Mouse (Mus musculus) heart, embryonic 13.5 days (tissue): Measurements from ENCODE around the gene 1700013G24Rik. TPM values are rescaled to one million over a fixed set of nuclear protein-coding genes. Genes with fewer than 3 reads are reported as not detected.

Experiments
- ATAC-seq: fragments of 200-750 bp; cut with Nextera tagmentation; 2 replicates; pipeline ENCODE4 v1.8.0; 2017; ENCODE audit warnings: moderate TSS enrichment; ENCODE audit not compliant: insufficient number of reproducible peaks, low FRiP score, low TSS enrichment; ENCODE audit errors: extremely low read depth
- H3K27ac ChIP-seq: fragments of 300-500 bp; sonication (generic); replicated peaks from 2 replicates; pipeline ENCODE4 v1.5.1; 2015; ENCODE audit warnings: moderate library complexity, mild to moderate bottlenecking, inconsistent platforms
- H3K27me3 ChIP-seq: fragments of 300-500 bp; sonication (generic); replicated peaks from 2 replicates; pipeline ENCODE4 v1.6.1; 2015; ENCODE audit warnings: mild to moderate bottlenecking, inconsistent platforms
- H3K36me3 ChIP-seq: fragments of 300-500 bp; sonication (generic); 2 replicates; pipeline ENCODE4 v1.6.1; 2015; ENCODE audit warnings: mild to moderate bottlenecking, inconsistent platforms
- H3K4me1 ChIP-seq: fragments of 300-500 bp; sonication (generic); 2 replicates; pipeline ENCODE4 v1.6.1; 2015; ENCODE audit warnings: inconsistent platforms
- H3K4me2 ChIP-seq: fragments of 300-500 bp; sonication (generic); 2 replicates; pipeline ENCODE4 v1.6.1; 2015; ENCODE audit warnings: inconsistent platforms, mild to moderate bottlenecking, moderate library complexity
- H3K4me3 ChIP-seq: fragments of 300-500 bp; sonication (generic); 2 replicates; pipeline ENCODE4 v1.5.1; 2015; ENCODE audit warnings: moderate library complexity, mild to moderate bottlenecking, inconsistent platforms
- H3K9ac ChIP-seq: fragments of 300-500 bp; sonication (generic); 2 replicates; pipeline ENCODE4 v1.6.1; 2015; ENCODE audit warnings: inconsistent platforms, mild to moderate bottlenecking, moderate library complexity
- H3K9me3 ChIP-seq: fragments of 300-500 bp; sonication (generic); 2 replicates; pipeline ENCODE4 v1.6.1; 2016; ENCODE audit warnings: inconsistent platforms
- WGBS: fragments of 180-500 bp; shearing (Covaris S2); methylation state at CpG from one replicate; pipeline ENCODE4 v1.1.7; 2015; ENCODE audit warnings: mixed read lengths; 5-methylcytosine and 5-hydroxymethylcytosine counted together
- polyA plus RNA-seq: library from polyadenylated mRNA; unstranded; fragments of >200 nt; fragmentation: Nextera tagmentation; extraction: Ambion mirVana; gene quantifications from 2 replicates; pipeline ENCODE4 v1.2.1, GENCODE M21; 2015

The 1700013G24Rik gene
- polyA plus RNA-seq, 1 experiment from 2014 or later, result not detected

GRCm38 (mm10) chr4:137441332-137441731 is 11.8 kb upstream of the 1700013G24Rik start:
- no peak overlapping the region for H3K4me2 ChIP-seq
- no peak for ATAC-seq
- H3K4me3 ChIP-seq, result no peak overlapping the region
- H3K9ac ChIP-seq, result no peak overlapping the region
- no peaks in the 10 kb centered on the region for H3K36me3 ChIP-seq
- H3K4me1 ChIP-seq, result peaks cover 7% of the 10 kb centered on the region; the same call in 1 of the 2 replicates
- no peak overlapping the region for H3K27ac ChIP-seq
- 0 out of 2 replicates have a peak, but pooled peaks cover 4% of the 10 kb centered on the region for H3K9me3 ChIP-seq
- 80% methylated on average over 4 of the region's 4 CpGs for WGBS
- H3K27me3 ChIP-seq, result no peaks in the 10 kb centered on the region

- H3K27ac ChIP-seq, result no peak overlapping the region
- no peaks in the 10 kb centered on the region for H3K27me3 ChIP-seq
- no peak overlapping the region for H3K4me3 ChIP-seq
- H3K36me3 ChIP-seq, result no peaks in the 10 kb centered on the region
- peaks cover 13% of the 10 kb centered on the region for H3K4me1 ChIP-seq
- peak overlapping the region; percentile 47; the same call in 1 of the 2 replicates for H3K4me2 ChIP-seq
- 22% methylated on average over 5 of the region's 5 CpGs for WGBS
- no peak for ATAC-seq
- H3K9me3 ChIP-seq, result 0 out of 2 replicates have a peak, but pooled peaks cover 4% of the 10 kb centered on the region
- no peak overlapping the region for H3K9ac ChIP-seq
Measured at GRCm38 (mm10) chr4:137443625-137444024, 9.5 kb upstream of the 1700013G24Rik start.

- Histone ChIP-seq H3K27me3 (no peaks in the 10 kb centered on the region), H3K4me3 (no peak overlapping the region), H3K4me1 (peaks cover 28% of the 10 kb centered on the region), H3K27ac (no peak overlapping the region), H3K4me2 (no peak overlapping the region), H3K36me3 (no peaks in the 10 kb centered on the region), H3K9me3 (0 out of 2 replicates have a peak, but pooled peaks cover 4% of the 10 kb centered on the region), H3K9ac (no peak overlapping the region)
- 84% methylated on average over 4 of the region's 4 CpGs for WGBS
- no peak for ATAC-seq
Measured at GRCm38 (mm10) chr4:137445881-137446280, 7.2 kb upstream of the 1700013G24Rik start.

GRCm38 (mm10) chr4:137447363-137448196 is 5.5 kb upstream of the 1700013G24Rik start:
- no peak overlapping the region; the same call in 1 of the 2 replicates for H3K4me2 ChIP-seq
- H3K36me3 ChIP-seq, result no peaks in the 10 kb centered on the region
- H3K27ac ChIP-seq, result peak overlapping the region; percentile 59

GRCm38 (mm10) chr4:137448197-137448596 is 4.9 kb upstream of the 1700013G24Rik start:
- Histone ChIP-seq H3K9ac (peak overlapping the region; percentile 24), H3K27ac (peak overlapping the region; percentile 59), H3K4me2 (no peak overlapping the region; the same call in 1 of the 2 replicates), H3K4me3 (no peak overlapping the region), H3K4me1 (peaks cover 29% of the 10 kb centered on the region), H3K9me3 (no peaks in the 10 kb centered on the region), H3K27me3 (no peaks in the 10 kb centered on the region), H3K36me3 (no peaks in the 10 kb centered on the region)
- peak; percentile 33; the same call in 1 of the 2 replicates for ATAC-seq
- 21% methylated on average over 6 of the region's 6 CpGs for WGBS

More at GRCm38 (mm10) chr4:137447363-137448196, 5.5 kb upstream of the 1700013G24Rik start:
- Histone ChIP-seq H3K9me3 (no peaks in the 10 kb centered on the region), H3K4me1 (peaks cover 28% of the 10 kb centered on the region), H3K9ac (no peak overlapping the region), H3K4me3 (no peak overlapping the region), H3K27me3 (no peaks in the 10 kb centered on the region)
- ATAC-seq, result no peak
- WGBS, result 52% methylated on average over 7 of the region's 7 CpGs

GRCm38 (mm10) chr4:137448641-137449040 is 4.4 kb upstream of the 1700013G24Rik start:
- H3K9ac ChIP-seq, result peak overlapping the region; percentile 24
- H3K4me2 ChIP-seq, result no peak overlapping the region
- no peaks in the 10 kb centered on the region for H3K27me3 ChIP-seq
- H3K36me3 ChIP-seq, result no peaks in the 10 kb centered on the region
- no peak overlapping the region for H3K4me3 ChIP-seq
- no peaks in the 10 kb centered on the region for H3K9me3 ChIP-seq
- H3K27ac ChIP-seq, result peak overlapping the region; percentile 59
- peaks cover 34% of the 10 kb centered on the region for H3K4me1 ChIP-seq
- 26% methylated on average over 2 of the region's 2 CpGs for WGBS
- 0 out of 2 replicates have a peak, but pooled peaks have one; percentile 11 for ATAC-seq

- H3K9me3 ChIP-seq, result no peaks in the 10 kb centered on the region
- H3K27ac ChIP-seq, result peak overlapping the region; percentile 59
- no peaks in the 10 kb centered on the region for H3K27me3 ChIP-seq
- ATAC-seq, result no peak
- H3K9ac ChIP-seq, result peak overlapping the region; percentile 24
- no peak overlapping the region for H3K4me2 ChIP-seq
- H3K4me1 ChIP-seq, result peaks cover 35% of the 10 kb centered on the region
- 32% methylated on average over 2 of the region's 2 CpGs for WGBS
- no peak overlapping the region for H3K4me3 ChIP-seq
- H3K36me3 ChIP-seq, result no peaks in the 10 kb centered on the region
Measured at GRCm38 (mm10) chr4:137449132-137449531, 4.0 kb upstream of the 1700013G24Rik start.

- Histone ChIP-seq H3K36me3 (no peaks in the 10 kb centered on the region), H3K4me2 (no peak overlapping the region), H3K27ac (peak overlapping the region; percentile 32; the same call in 1 of the 2 replicates), H3K9me3 (no peaks in the 10 kb centered on the region), H3K27me3 (no peaks in the 10 kb centered on the region), H3K4me3 (no peak overlapping the region), H3K9ac (no peak overlapping the region), H3K4me1 (peaks cover 36% of the 10 kb centered on the region)
- WGBS, result 67% methylated on average over 10 of the region's 10 CpGs
- ATAC-seq, result no peak
Measured at GRCm38 (mm10) chr4:137449715-137450114, 3.4 kb upstream of the 1700013G24Rik start.

- peaks cover 45% of the 10 kb centered on the region for H3K4me1 ChIP-seq
- no peaks in the 10 kb centered on the region for H3K9me3 ChIP-seq
- WGBS, result 90% methylated on average over 5 of the region's 6 CpGs
- H3K36me3 ChIP-seq, result no peaks in the 10 kb centered on the region
- no peak overlapping the region for H3K9ac ChIP-seq
- H3K27me3 ChIP-seq, result no peaks in the 10 kb centered on the region
- no peak for ATAC-seq
- no peak overlapping the region for H3K4me2 ChIP-seq
- H3K27ac ChIP-seq, result no peak overlapping the region
- H3K4me3 ChIP-seq, result no peak overlapping the region
Measured at GRCm38 (mm10) chr4:137452190-137452589, 894 bp upstream of the 1700013G24Rik start.

- no peak for ATAC-seq
- Histone ChIP-seq H3K4me3 (no peak overlapping the region), H3K4me1 (peaks cover 33% of the 10 kb centered on the region)
Measured at GRCm38 (mm10) chr4:137454582-137454981, 1.5 kb downstream of the 1700013G24Rik start.

GRCm38 (mm10) chr4:137456581-137456980 is 3.5 kb downstream of the 1700013G24Rik start:
- no peak overlapping the region for H3K4me2 ChIP-seq
- WGBS, result 77% methylated on average over 12 of the region's 12 CpGs
- H3K4me1 ChIP-seq, result peaks cover 35% of the 10 kb centered on the region
- H3K9ac ChIP-seq, result no peak overlapping the region
- no peak overlapping the region for H3K4me3 ChIP-seq
- no peaks in the 10 kb centered on the region for H3K9me3 ChIP-seq
- no peak overlapping the region for H3K27ac ChIP-seq
- H3K27me3 ChIP-seq, result no peaks in the 10 kb centered on the region
- H3K36me3 ChIP-seq, result no peaks in the 10 kb centered on the region
- ATAC-seq, result no peak

More at GRCm38 (mm10) chr4:137454582-137454981, 1.5 kb downstream of the 1700013G24Rik start:
- H3K36me3 ChIP-seq, result no peaks in the 10 kb centered on the region
- H3K27ac ChIP-seq, result no peak overlapping the region
- H3K4me2 ChIP-seq, result no peak overlapping the region
- H3K27me3 ChIP-seq, result no peaks in the 10 kb centered on the region
- 80% methylated on average over 14 of the region's 14 CpGs for WGBS
- H3K9ac ChIP-seq, result no peak overlapping the region
- H3K9me3 ChIP-seq, result no peaks in the 10 kb centered on the region
